Mouse (Mus musculus) bone marrow, adult 2 months (tissue): Measurements from ENCODE around the gene Tsga13.

Experiments
- CTCF ChIP-seq: fragments of 200-500 bp; IDR thresholded peaks from 2 replicates; pipeline ENCODE4 v1.5.1; 2011; ENCODE audit warnings: low read length, control low read depth; ENCODE audit not compliant: control insufficient read depth, insufficient read depth
- POLR2A ChIP-seq: fragments of 200-500 bp; IDR thresholded peaks from 2 replicates; pipeline ENCODE4 v1.6.1; 2011; ENCODE audit warnings: low read depth, mild to moderate bottlenecking, control low read depth, low read length, borderline replicate concordance; ENCODE audit not compliant: control insufficient read depth

GRCm38 (mm10) chr6:30939264-30939663 lies 23.9 kb upstream of the Tsga13 start:
- TF ChIP-seq POLR2A, result no peak
- no peak for TF ChIP-seq CTCF
